Mouse (Mus musculus): ENCODE results near the gene Twist2. TPM values are rescaled to one million over a fixed set of nuclear protein-coding genes. Genes with fewer than 3 reads are reported as not detected.

Twist2 gene
- polyA plus RNA-seq, 1 experiment from 2014 or later, result 4.4 TPM

DNA sequence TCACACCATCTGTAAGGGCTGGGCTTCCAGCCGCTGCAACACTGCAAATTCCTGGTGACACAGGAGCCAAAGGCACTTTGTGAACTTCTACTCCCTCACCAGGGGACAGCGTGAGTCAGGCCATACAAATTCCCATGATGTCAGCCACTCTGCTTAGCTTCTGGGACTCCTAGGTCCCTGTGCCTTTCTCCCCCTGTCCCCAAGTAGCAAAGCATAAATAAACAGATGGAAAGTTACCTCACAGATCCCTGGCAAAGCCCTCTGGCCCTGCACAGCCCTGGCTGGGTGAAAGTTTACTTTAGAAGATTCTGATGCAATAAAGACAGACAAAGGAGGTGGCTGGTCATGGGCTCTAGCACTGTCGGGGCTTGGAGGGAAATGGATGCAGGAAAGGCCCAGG, 22.3 kb downstream of the Twist2 start:
- Histone ChIP-seq H3K4me2 (ENCODE audit: low read length) (no peak overlapping the region), H3K9me3 (replicated peaks; ENCODE audit: low read length) (no peaks in the 10 kb centered on the region), H3K27ac (no peak overlapping the region), H3K9ac (ENCODE audit: low read depth, low read length) (no peak overlapping the region), H3K36me3 (ENCODE audit: insufficient read depth, low read length) (no peaks in the 10 kb centered on the region), H3K4me3 (replicated peaks; ENCODE audit: low read depth, low read length) (no peak overlapping the region), H3K4me1 (replicated peaks; ENCODE audit: insufficient read depth, low read length) (no peaks in the 10 kb centered on the region), H3K27me3 (ENCODE audit: insufficient read depth, low read length) (0 out of 2 replicates have a peak, but pooled peaks cover 6% of the 10 kb centered on the region)
- TF ChIP-seq CTCF (IDR thresholded peaks at IDR 0.05; ENCODE audit: low read depth), result no peak
- WGBS, result 43% methylated on average over 3 of the region's 3 CpGs
- ATAC-seq (replicated peaks; ENCODE audit: low FRiP score, low read depth) (no peak), DNase-seq (ENCODE audit: low spot score) (no peak)

GRCm38 (mm10) chr1:91823951-91824350, 22.7 kb downstream of the Twist2 start:
- ATAC-seq (replicated peaks; ENCODE audit: low FRiP score, low read depth) (no peak), DNase-seq (ENCODE audit: low spot score) (no peak)
- Histone ChIP-seq H3K9ac (ENCODE audit: low read depth, low read length) (no peak overlapping the region), H3K27ac (no peak overlapping the region), H3K4me1 (replicated peaks; ENCODE audit: insufficient read depth, low read length) (no peaks in the 10 kb centered on the region), H3K27me3 (ENCODE audit: insufficient read depth, low read length) (0 out of 2 replicates have a peak, but pooled peaks cover 6% of the 10 kb centered on the region), H3K4me2 (ENCODE audit: low read length) (no peak overlapping the region), H3K9me3 (replicated peaks; ENCODE audit: low read length) (no peaks in the 10 kb centered on the region), H3K36me3 (ENCODE audit: insufficient read depth, low read length) (no peaks in the 10 kb centered on the region), H3K4me3 (replicated peaks; ENCODE audit: low read depth, low read length) (no peak overlapping the region)
- WGBS, result 87% methylated on average over 7 of the region's 7 CpGs
- TF ChIP-seq CTCF (IDR thresholded peaks at IDR 0.05; ENCODE audit: low read depth), result no peak

GRCm38 (mm10) chr1:91825261-91825660, 24.0 kb downstream of the Twist2 start:
- 54% methylated on average over 4 of the region's 4 CpGs for WGBS
- Histone ChIP-seq H3K36me3 (ENCODE audit: insufficient read depth, low read length) (no peaks in the 10 kb centered on the region), H3K27ac (no peak overlapping the region), H3K4me1 (replicated peaks; ENCODE audit: insufficient read depth, low read length) (no peaks in the 10 kb centered on the region), H3K9me3 (replicated peaks; ENCODE audit: low read length) (no peaks in the 10 kb centered on the region), H3K9ac (ENCODE audit: low read depth, low read length) (no peak overlapping the region), H3K27me3 (ENCODE audit: insufficient read depth, low read length) (no peaks in the 10 kb centered on the region), H3K4me3 (replicated peaks; ENCODE audit: low read depth, low read length) (no peak overlapping the region), H3K4me2 (ENCODE audit: low read length) (no peak overlapping the region)
- DNase-seq (ENCODE audit: low spot score), result no peak
- ATAC-seq (replicated peaks; ENCODE audit: low FRiP score, low read depth), result no peak
- TF ChIP-seq CTCF (IDR thresholded peaks at IDR 0.05; ENCODE audit: low read depth), result no peak

- Histone ChIP-seq H3K9me3 (replicated peaks; ENCODE audit: low read length) (no peaks in the 10 kb centered on the region), H3K4me3 (replicated peaks; ENCODE audit: low read depth, low read length) (no peak overlapping the region), H3K4me2 (ENCODE audit: low read length) (no peak overlapping the region), H3K36me3 (ENCODE audit: insufficient read depth, low read length) (no peaks in the 10 kb centered on the region), H3K27ac (no peak overlapping the region), H3K27me3 (ENCODE audit: insufficient read depth, low read length) (no peaks in the 10 kb centered on the region), H3K4me1 (replicated peaks; ENCODE audit: insufficient read depth, low read length) (no peaks in the 10 kb centered on the region), H3K9ac (ENCODE audit: low read depth, low read length) (no peak overlapping the region)
- DNase-seq (ENCODE audit: low spot score), result no peak
- no peak for ATAC-seq (replicated peaks; ENCODE audit: low FRiP score, low read depth)
- WGBS, result 90% methylated on average over 7 of the region's 7 CpGs
- no peak for TF ChIP-seq CTCF (IDR thresholded peaks at IDR 0.05; ENCODE audit: low read depth)
Measured at GRCm38 (mm10) chr1:91831978-91832377, 30.7 kb downstream of the Twist2 start.

GRCm38 (mm10) chr1:91839557-91839956, 38.3 kb downstream of the Twist2 start:
- 46% methylated on average over 6 of the region's 6 CpGs for WGBS
- Histone ChIP-seq H3K27ac (no peak overlapping the region), H3K36me3 (ENCODE audit: insufficient read depth, low read length) (no peaks in the 10 kb centered on the region), H3K9me3 (replicated peaks; ENCODE audit: low read length) (no peaks in the 10 kb centered on the region), H3K27me3 (ENCODE audit: insufficient read depth, low read length) (no peaks in the 10 kb centered on the region), H3K4me3 (replicated peaks; ENCODE audit: low read depth, low read length) (no peak overlapping the region), H3K4me1 (replicated peaks; ENCODE audit: insufficient read depth, low read length) (0 out of 2 replicates have a peak, but pooled peaks cover 2% of the 10 kb centered on the region), H3K9ac (ENCODE audit: low read depth, low read length) (no peak overlapping the region), H3K4me2 (ENCODE audit: low read length) (no peak overlapping the region)
- ATAC-seq (replicated peaks; ENCODE audit: low FRiP score, low read depth) (no peak), DNase-seq (ENCODE audit: low spot score) (peak; percentile 25)
- TF ChIP-seq CTCF (IDR thresholded peaks at IDR 0.05; ENCODE audit: low read depth), result no peak

- no peak overlapping the region for H3K9ac ChIP-seq (ENCODE audit: low read depth, low read length)
- H3K9me3 ChIP-seq (replicated peaks; ENCODE audit: low read length), result no peaks in the 10 kb centered on the region
- no peaks in the 10 kb centered on the region for H3K27me3 ChIP-seq (ENCODE audit: insufficient read depth, low read length)
- no peak overlapping the region for H3K4me3 ChIP-seq (replicated peaks; ENCODE audit: low read depth, low read length)
- DNase-seq (ENCODE audit: low spot score) (no peak), ATAC-seq (replicated peaks; ENCODE audit: low FRiP score, low read depth) (no peak)
- no peak for TF ChIP-seq CTCF (IDR thresholded peaks at IDR 0.05; ENCODE audit: low read depth)
- H3K36me3 ChIP-seq (ENCODE audit: insufficient read depth, low read length), result no peaks in the 10 kb centered on the region
- WGBS, result 60% methylated on average over 6 of the region's 6 CpGs
- H3K27ac ChIP-seq, result no peak overlapping the region
- H3K4me1 ChIP-seq (replicated peaks; ENCODE audit: insufficient read depth, low read length), result 0 out of 2 replicates have a peak, but pooled peaks cover 4% of the 10 kb centered on the region
- H3K4me2 ChIP-seq (ENCODE audit: low read length), result no peak overlapping the region
Measured at GRCm38 (mm10) chr1:91839979-91840378, 38.7 kb downstream of the Twist2 start.

DNA sequence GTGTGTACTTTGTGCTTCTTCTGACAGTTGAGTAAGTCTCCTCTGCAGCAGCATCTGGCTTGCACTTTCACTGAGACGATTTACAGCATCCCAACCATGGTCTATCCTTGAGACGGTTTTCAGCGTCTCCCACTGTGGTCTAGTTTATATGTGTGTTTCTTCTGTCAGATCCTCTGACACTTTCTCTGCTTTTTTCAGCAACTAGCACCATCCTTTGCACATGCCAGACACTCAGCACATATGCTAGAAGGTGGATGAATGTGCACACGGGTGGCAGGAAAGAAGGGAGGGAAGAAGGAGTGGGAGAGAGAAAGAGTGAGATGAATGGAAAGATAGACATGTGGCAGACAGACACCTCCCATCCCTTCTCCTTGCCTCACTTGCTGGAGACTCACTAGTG, 43.0 kb downstream of the Twist2 start:
- Histone ChIP-seq H3K9ac (ENCODE audit: low read depth, low read length) (no peak overlapping the region), H3K4me1 (replicated peaks; ENCODE audit: insufficient read depth, low read length) (0 out of 2 replicates have a peak, but pooled peaks cover 4% of the 10 kb centered on the region)

More for the DNA sequence above, 43.0 kb downstream of the Twist2 start:
- Histone ChIP-seq H3K27me3 (ENCODE audit: insufficient read depth, low read length) (no peaks in the 10 kb centered on the region), H3K27ac (no peak overlapping the region), H3K4me3 (replicated peaks; ENCODE audit: low read depth, low read length) (no peak overlapping the region), H3K36me3 (ENCODE audit: insufficient read depth, low read length) (no peaks in the 10 kb centered on the region), H3K4me2 (ENCODE audit: low read length) (no peak overlapping the region), H3K9me3 (replicated peaks; ENCODE audit: low read length) (no peaks in the 10 kb centered on the region)
- 48% methylated on average over 4 of the region's 4 CpGs for WGBS
- TF ChIP-seq CTCF (IDR thresholded peaks at IDR 0.05; ENCODE audit: low read depth), result no peak
- ATAC-seq (replicated peaks; ENCODE audit: low FRiP score, low read depth), result no peak
- DNase-seq (ENCODE audit: low spot score), result no peak

Measured in kidney, postnatal 0 days (tissue).